Mouse (Mus musculus) urinary bladder, postnatal 0 days (tissue): Measurements from ENCODE around the gene Nfx1. TPM values are rescaled to one million over a fixed set of nuclear protein-coding genes. Genes with fewer than 3 reads are reported as not detected.

Experiments used
- microRNA-seq: library from miRNA; unstranded; fragments of <30 nt; microRNA quantifications from one replicate; pipeline ENCODE4, GENCODE M21; 2016
- polyA plus RNA-seq: library from polyadenylated mRNA; unstranded; fragments of >200 nt; fragmentation: Nextera tagmentation; extraction: Ambion mirVana; gene quantifications from 2 replicates; pipeline ENCODE4 v1.2.1, GENCODE M21; 2015

Gene Nfx1
- polyA plus RNA-seq: 31.7 and 34.0 TPM in 2 replicates

DNA sequence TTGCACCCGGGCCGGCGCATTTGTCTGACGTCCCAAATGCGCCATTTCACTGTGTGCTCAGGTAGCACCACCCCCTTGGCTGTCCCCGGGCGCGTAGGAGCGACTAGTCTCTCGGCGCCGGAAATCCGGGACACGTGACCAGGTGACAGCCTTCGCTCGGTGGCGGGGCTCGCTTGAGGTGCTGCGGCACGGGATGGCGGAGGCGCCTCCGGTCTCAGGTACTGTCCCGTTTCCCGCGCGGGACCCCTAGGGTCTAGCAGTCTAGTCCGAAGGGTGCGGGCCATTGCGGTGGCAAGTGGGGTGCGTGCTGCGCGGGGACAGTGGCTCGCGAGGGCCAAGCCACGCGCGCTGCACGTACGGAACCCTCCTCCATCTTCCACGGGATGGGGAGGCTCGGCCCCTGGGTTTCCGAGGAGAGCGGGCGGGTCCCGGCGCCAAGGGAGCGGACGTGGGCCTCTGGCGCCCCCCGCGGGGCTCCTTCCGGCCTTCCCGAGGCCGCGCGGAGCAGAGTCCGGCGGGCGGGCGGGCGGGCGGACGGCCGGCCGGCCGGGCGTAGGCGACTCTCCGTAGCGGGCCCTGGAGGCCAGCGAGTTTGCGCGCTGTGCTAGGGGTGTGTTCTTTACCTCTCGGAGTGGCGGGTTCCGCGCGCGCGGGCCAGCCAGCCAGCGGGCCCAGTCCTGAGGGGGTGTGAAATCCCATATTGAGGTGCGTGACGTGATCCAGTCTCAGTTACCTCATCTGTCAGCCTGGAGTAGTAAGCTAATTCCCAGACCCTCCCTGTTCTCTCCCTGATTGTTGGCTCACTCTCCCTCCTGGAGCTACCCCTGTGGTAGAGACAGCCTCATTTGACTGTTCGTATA lies at the start of gene Nfx1:
Nfx1 (plus strand) TSS at position 65 of the 860 bp plus-strand sequence.

DNA sequence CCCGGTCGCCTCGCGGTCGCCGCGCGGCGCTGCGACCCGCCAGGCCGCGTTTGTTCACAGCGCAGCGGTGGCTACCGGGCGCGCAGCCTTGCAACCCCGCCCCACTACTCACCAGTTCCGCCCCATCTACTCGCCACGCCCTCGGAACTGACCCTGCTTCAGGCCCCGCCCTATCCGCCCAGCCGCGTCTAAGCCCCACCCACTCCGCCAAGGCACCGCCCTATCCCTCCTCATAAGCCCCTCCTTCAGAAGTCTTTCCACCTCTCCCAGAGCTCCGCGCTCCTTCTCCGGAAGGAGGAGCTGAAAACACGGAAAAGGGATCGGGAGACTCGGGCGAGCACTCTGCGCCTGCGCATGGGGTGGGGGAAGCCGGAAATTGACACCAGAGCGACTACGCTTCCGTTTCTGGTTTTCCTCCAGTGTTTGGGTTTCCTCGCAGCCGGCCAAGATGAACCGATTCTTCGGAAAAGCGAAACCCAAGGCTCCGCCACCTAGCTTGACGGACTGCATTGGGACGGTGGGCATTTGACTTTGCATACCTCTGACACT lies 22.5 kb upstream of the Nfx1 start, which contains the start of the genes Bag1 and Chmp5:
Bag1 (minus strand) TSS at position 135 of the 549 bp plus-strand sequence.
Chmp5 (plus strand) TSS at position 248 of the 549 bp plus-strand sequence.

DNA sequence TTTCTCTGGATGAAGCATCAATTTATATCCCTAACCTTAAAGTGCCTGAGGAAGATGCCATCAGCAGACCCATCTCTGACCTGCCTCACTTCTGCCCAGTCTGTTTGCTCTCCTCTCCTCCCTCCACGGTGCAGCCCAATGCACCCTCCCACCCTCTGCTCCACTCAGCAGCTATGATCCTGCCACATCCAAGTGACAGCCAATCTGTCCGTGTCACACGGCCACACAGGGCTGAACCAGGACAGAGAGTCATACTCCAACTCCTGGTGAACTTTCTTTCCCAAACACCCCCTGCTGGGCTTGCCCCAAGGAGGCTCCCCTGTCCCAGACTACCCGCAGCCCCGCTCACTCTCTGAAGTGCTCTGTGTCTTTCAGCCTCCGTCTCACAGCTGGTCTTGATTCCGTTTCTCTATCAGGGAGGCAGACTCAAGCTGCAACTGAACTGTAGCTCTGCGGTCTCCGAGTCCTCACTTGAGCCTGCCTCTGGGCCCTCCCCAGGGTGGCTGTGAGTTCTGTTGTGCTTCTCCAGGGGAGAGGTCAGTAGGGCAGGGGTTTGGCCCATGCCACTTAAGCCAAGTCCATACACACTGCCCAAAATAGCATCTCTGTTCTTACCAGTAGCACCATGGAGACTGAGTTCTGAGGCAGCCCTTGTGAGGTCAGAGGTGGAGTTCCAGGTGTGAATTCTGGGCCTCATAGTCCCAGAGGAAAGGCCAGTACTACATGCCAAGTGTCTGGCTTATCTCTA lies 77.0 kb downstream of the Nfx1 start, which contains the start of gene Aqp7:
Aqp7 (minus strand) TSS at position 616 of the 748 bp plus-strand sequence.

Small RNAs within 50 kb of the gene (microRNA-seq; reads per million reads assigned to microRNA genes)
- 2.2 reads per million for gene Mir3094

Other genes starting within 250 kb of the Nfx1 start
- 214 and 256 TPM in 2 replicates for gene Dnaja1, start 248.8 kb upstream of the Nfx1 start, polyA plus RNA-seq
- 91.2 and 91.9 TPM in 2 replicates for gene Smu1, start 213.0 kb upstream of the Nfx1 start, polyA plus RNA-seq
- 48.2 and 54.0 TPM in 2 replicates for gene B4galt1, start 116.9 kb upstream of the Nfx1 start, polyA plus RNA-seq
- gene Spink4, start 50.9 kb upstream of the Nfx1 start, polyA plus RNA-seq: not detected in 2 replicates
- 203 and 224 TPM in 2 replicates for gene Bag1, start 22.6 kb upstream of the Nfx1 start, polyA plus RNA-seq
- gene Chmp5, start 22.5 kb upstream of the Nfx1 start, polyA plus RNA-seq: 105 and 114 TPM in 2 replicates
- 1.9 and 2.2 TPM in 2 replicates for gene Aqp7, start 77.2 kb downstream of the Nfx1 start, polyA plus RNA-seq
- 106 and 129 TPM in 2 replicates for gene Aqp3, start 127.3 kb downstream of the Nfx1 start, polyA plus RNA-seq
- gene Nol6, start 153.5 kb downstream of the Nfx1 start, polyA plus RNA-seq: 13.0 and 13.2 TPM in 2 replicates
- gene Ube2r2, start 164.8 kb downstream of the Nfx1 start, polyA plus RNA-seq: 69.6 and 75.9 TPM in 2 replicates